Mouse (Mus musculus): Measurements from ENCODE around the gene Chchd10.
A peak's percentile ranks its signal among the peaks of the same experiment; 100 is the strongest.

Chchd10 gene

DNA sequence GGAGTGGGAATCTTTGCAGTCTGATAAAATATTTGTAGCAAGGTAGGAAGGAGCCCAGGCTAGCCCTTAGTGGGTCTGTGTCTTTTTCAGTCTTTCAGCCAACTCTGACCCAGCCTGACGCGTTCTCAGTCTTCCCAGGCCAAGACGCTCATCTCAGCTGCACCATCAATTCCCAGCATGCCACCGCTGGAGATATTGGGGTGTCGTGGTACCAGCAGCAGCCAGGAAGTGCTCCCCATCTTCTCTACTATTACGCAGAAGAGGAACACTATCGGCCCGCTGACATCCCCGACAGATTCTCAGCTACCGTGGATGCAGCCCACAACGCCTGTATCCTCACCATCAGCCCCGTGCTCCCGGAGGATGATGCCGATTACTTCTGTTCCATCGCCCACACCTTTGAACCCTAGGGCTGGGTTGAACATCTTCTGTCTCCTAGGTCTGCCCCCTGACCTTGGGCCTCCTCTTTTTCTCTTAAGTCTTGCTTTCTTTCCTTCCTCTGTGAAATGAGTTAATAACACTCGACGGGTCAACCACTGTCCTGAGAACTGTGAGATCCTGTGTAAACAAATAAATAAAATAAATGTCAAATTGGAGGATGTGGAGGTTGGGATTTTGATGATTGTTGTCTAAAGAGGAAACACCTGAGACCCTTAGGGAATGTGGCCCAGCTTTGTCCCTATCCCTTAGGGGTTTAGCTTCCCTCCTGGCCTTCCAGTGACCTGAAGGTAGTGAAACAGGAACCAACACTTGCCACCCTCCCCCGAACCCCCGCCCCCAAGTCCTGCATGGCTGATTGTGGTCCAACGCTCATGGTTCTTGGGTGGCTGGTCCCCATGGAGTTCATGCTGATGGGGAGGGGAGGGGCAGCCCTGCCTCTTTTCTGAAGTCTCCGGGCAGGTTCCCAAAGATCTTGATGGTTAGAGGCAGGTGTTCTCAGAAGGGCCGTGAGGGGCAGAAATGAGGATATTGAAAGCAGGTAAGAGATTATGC is 16.4 kb downstream of the Chchd10 start:
- no peak for DNase-seq (ENCODE audit: low read depth in 2 of 2, low spot score in 2 of 2)

DNA sequence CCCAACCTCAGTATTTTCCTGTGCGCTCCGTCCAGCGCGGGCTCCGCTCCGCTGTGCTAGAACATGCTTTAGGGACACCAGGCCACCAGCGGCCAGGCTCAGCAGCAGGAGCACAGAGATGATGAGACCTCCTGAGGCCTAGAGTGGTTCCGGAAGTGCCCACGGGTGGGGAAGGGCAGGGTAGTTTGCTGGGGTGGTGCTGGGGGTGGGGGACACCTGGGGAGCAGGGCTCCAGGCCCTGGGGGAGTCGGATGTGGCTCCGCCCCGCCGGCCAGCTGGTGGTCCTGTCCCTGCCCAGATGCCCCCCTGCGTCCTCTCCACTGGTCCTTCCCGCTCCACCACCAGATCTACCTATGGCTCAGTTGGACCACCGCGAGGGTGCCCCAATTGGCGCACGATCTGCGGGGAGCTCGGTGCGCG is 17.9 kb downstream of the Chchd10 start:
- DNase-seq (ENCODE audit: low read depth in 2 of 2, low spot score in 2 of 2): no peak

DNA sequence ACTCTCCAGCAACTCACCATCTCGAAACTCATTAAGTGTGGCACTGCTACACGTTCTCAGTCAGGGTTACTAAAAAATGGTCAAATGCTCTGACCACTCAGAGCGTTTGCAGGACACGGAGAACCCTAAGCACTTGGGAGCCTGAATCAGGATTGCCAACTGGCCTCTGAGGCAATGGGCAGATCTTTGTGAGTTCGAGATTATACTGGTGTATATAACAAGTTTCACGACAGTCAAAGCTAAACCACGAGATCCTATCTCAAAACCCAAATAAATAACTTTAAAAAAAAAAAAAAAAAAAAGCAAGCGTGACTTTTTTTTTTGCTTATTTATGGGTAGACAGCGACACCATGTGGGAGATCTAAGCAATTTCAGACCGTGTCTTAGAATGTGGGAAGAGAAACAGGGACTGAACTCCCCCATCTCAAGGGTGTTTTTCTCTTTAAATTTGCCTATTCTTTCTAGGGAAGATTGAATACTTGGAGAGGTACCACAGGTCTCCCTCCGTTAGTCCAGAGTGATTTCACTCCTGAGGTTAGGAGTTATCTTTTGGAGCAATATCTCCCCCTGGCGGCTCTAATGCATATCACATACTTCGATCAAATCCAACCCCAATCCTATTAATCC is 18.6 kb downstream of the Chchd10 start:
- DNase-seq (ENCODE audit: low read depth in 2 of 2, low spot score in 2 of 2): peak; percentile 44 to 57

DNA sequence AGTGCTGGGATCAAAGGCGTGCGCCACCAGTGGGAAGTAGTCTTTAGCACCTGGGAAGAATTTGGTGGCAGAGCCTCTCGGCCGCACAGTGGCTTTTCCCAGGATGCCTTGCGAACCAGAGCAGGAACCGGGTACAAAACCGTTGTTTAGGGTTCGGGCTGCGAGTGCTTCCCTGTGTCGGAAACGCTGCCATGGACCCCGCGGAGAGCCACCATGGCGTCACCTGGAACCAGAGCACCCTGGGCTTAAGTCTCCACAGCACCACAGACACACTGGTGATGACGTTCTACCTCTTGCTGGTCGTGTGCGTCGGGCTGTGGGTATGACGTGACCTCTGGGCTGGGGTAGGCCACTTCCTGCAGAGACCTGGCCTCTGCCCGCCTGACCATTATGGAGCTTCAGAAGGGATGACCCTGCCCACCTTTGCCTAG is 21.5 kb downstream of the Chchd10 start, which contains the start of gene Gm5134:
TSS of gene Gm5134 (plus strand) at position 134 of the 431 bp plus-strand sequence.
- DNase-seq (ENCODE audit: low read depth in 2 of 2, low spot score in 2 of 2): no peak

DNA sequence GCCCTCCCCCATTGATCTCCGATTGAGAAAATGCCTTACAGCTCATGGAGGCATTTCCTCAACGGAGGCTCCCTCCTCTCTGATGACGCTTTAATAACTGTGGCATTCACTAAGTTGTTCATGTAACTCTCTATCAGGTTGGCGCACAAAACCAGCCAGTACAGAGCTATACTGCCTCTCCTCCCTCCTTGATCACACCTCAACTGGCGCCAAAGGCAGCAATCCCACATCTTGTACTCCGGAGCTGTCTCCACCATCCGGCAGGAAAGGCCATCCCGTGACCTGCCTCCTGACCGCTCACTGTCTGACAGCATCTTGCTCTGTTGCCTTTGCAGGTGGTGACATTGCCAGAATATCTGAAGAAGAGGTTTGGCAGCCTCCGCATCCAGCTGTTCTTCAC is 40.9 kb downstream of the Chchd10 start:
- no peak for DNase-seq (ENCODE audit: low read depth in 2 of 2, low spot score in 2 of 2)

DNA sequence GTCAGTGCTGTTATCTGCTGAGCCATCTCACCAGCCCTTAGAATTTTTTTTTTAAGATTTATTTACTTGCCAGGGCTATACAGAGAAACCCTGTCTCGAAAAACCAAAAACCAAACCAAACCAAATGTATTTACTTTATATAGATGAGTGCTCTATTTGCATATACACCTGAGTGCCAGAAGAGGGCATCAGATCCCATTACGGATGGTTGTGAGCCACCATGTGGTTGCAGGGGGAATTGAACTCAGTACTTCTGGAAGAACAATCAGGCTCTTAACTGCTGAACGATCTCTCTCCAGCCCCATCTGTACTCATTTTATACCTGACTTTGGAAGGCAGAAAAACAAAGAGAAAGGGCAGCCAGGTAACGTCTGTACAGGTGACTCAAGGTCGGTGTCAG is 42.3 kb downstream of the Chchd10 start:
- DNase-seq (ENCODE audit: low read depth in 2 of 2, low spot score in 2 of 2): peak; percentile 31 to 43

DNA sequence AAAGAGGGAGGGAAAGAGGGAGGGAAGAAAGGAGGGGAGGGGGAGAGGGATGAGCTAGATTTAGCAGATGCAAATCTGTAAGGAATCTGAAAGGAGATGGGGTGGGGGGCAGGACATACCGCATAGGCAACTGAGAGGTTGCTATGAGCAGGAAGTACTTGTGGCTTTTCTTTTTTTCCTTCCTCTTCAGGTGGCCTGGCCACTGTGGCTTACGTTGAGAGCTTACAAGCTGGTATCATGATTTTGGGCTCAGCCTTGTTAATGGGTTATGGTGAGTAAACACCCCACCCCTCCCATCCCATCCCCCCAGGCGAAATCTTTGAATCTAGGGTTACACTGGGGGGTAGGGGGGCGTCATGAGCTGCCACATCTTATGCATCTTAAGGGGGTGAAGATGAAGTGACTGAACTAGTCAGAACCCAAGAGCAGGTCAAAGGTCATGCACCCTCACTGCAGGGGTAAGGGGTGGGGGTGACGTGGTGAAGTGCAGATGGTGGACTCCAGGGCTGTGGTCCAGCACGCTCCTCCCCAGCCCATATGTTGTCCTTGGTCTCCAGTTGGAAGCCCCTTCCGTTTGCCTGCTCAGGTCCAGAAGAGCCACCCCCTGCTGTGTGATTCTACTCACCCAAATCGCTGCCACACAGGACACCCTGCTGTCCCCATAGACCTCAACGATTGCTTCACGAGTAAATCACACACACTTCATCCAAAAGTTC is 45.3 kb downstream of the Chchd10 start:
- DNase-seq (ENCODE audit: low read depth in 2 of 2, low spot score in 2 of 2): no peak

DNA sequence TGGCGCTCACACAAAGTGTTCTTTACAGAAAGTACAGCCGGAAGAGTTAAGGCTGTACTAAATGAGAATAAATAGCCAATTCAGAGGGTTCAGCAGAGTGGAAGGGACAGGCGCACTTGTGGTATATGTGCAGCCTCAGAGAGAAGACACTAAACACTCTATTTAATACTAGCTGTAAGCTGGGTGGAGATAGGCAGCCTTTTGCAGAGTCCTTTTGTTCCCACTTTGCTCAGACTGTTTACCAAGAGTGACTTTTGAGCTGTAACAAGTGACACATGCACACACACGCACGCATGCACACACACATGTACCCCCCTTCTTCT is 45.9 kb downstream of the Chchd10 start:
- DNase-seq (ENCODE audit: low read depth in 2 of 2, low spot score in 2 of 2): no peak

DNA sequence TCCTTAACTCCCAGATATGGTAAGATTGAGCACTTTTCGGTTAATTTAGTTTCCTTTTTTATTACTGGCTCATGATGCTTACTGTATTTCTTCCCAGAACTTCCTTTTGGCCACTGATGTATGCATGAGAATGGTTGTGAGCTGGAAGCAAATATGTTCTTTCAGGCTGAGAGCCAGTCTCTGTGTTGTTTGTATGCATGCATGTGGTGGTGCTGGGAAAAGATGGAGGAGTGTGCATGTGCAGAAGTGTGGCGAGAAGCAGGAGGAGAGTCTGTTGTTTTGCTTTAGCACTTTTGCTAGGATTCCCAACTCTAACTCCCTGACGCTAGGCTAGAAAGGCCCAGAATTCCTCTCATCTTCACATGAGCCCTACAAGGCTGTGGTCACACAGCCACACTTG is 46.5 kb downstream of the Chchd10 start:
- DNase-seq (ENCODE audit: low read depth in 2 of 2, low spot score in 2 of 2): no peak
